Mouse (Mus musculus) erythroblast, adult 5-6 weeks (primary cell): ENCODE results near the gene Clip3. TPM values are rescaled to one million over a fixed set of nuclear protein-coding genes. Genes with fewer than 3 reads are reported as not detected.

Experiments
- ATAC-seq: replicated peaks from 2 replicates; pipeline ENCODE4 v1.8.0; 2016; ENCODE audit warnings: moderate number of reproducible peaks, mild to moderate bottlenecking, moderate TSS enrichment, inconsistent platforms; ENCODE audit not compliant: poor library complexity, low FRiP score, severe bottlenecking
- total RNA-seq, 2 experiments: library from RNA; stranded (forward) in 1 of 2; stranded (reverse) in 1 of 2; fragments of 150-400 nt in 1 of 2; fragments of 200-764, 138-1000 nt in 1 of 2; gene quantifications; 2 replicates each; pipeline versions ENCODE4 v1.2.3 to v1.2.4; 2015 to 2017; ENCODE audit warnings: low replicate concordance in 2 of 2

The Clip3 gene
- total RNA-seq (2015; ENCODE audit: low replicate concordance) (not detected in 2 replicates), total RNA-seq (2017; ENCODE audit: low replicate concordance) (not detected in 2 replicates)

- ATAC-seq: no peak
These were observed at the start of gene Clip3 for GRCm38 (mm10) chr7:30291215-30292131. Clip3 (plus strand) TSS chr7:30291728.

- no peak for ATAC-seq
These were observed 39.3 kb upstream of the Clip3 start for GRCm38 (mm10) chr7:30251956-30252954.

GRCm38 (mm10) chr7:30265041-30265440 lies 26.5 kb upstream of the Clip3 start:
- ATAC-seq: no peak

- ATAC-seq: no peak
These were observed 26.0 kb upstream of the Clip3 start for GRCm38 (mm10) chr7:30265531-30265930.

GRCm38 (mm10) chr7:30265935-30266334 lies 25.6 kb upstream of the Clip3 start:
- no peak for ATAC-seq

- ATAC-seq: no peak
These were observed 24.7 kb upstream of the Clip3 start for GRCm38 (mm10) chr7:30266780-30267179.

- ATAC-seq: no peak
These were observed 21.9 kb upstream of the Clip3 start for GRCm38 (mm10) chr7:30269641-30270040.

- no peak for ATAC-seq
These were observed 17.1 kb upstream of the Clip3 start for GRCm38 (mm10) chr7:30274383-30274782.

- no peak for ATAC-seq
These were observed 12.6 kb upstream of the Clip3 start for GRCm38 (mm10) chr7:30278911-30279310.

GRCm38 (mm10) chr7:30279536-30279935 lies 12.0 kb upstream of the Clip3 start:
- ATAC-seq: peak; percentile 62

- peak; percentile 94 for ATAC-seq
These were observed 11.4 kb upstream of the Clip3 start, which contains the start of the genes Thap8 and Wdr62 for GRCm38 (mm10) chr7:30279951-30280669. Thap8 (plus strand) TSS chr7:30280094. Wdr62 (minus strand) TSS chr7:30280419.

- ATAC-seq: peak; percentile 70
These were observed 10.8 kb upstream of the Clip3 start for GRCm38 (mm10) chr7:30280670-30281138.

GRCm38 (mm10) chr7:30281522-30281921 lies 10.0 kb upstream of the Clip3 start:
- no peak for ATAC-seq

- no peak for ATAC-seq
These were observed 8.8 kb upstream of the Clip3 start for GRCm38 (mm10) chr7:30282740-30283139.

- ATAC-seq: no peak
These were observed 4.7 kb upstream of the Clip3 start for GRCm38 (mm10) chr7:30286701-30287410.

GRCm38 (mm10) chr7:30288046-30288445 lies 3.5 kb upstream of the Clip3 start:
- no peak for ATAC-seq

GRCm38 (mm10) chr7:30289071-30289713 lies 2.3 kb upstream of the Clip3 start:
- ATAC-seq: no peak

GRCm38 (mm10) chr7:30289714-30290399 lies 1.7 kb upstream of the Clip3 start:
- no peak for ATAC-seq
